In genomic region chr6:72616643-72617288, GRCm38 (mm10) we compare ENCODE assay signal across 8 mouse cellular contexts. TPM values are rescaled to one million over a fixed set of nuclear protein-coding genes. Genes with fewer than 3 reads are reported as not detected.
DNase-seq lines count a peak whose midpoint lies in the region; ATAC-seq and TF ChIP-seq lines count a peak whose summit lies in the region.

Tgoln1 (minus strand) TSS chr6:72617000.

- TF ChIP-seq POLR2A in lung, adult 2 months (IDR thresholded peaks at IDR 0.05; ENCODE audit: borderline replicate concordance, extremely low read depth, low read depth, low read length), result peak; percentile 98; the same call in 1 of the 2 replicates

- peak within 1 kb of the TSS; percentile 93 for H3K27ac ChIP-seq in forebrain, embryonic 15.5 days (replicated peaks)

- H3K27me3 ChIP-seq in forebrain, embryonic 15.5 days, result no peaks in the 10 kb centered on the region

- ATAC-seq in forebrain, embryonic 15.5 days (replicated peaks), result peak; percentile 98
- peak; percentile 98 for ATAC-seq in neutrophil, adult 5-6 weeks (ENCODE audit: extremely low read depth, insufficient number of reproducible peaks, low FRiP score, poor library complexity, severe bottlenecking)

- intact Hi-C loops in heart, postnatal 25 days (cut with DNase I), result no loop called here

- peak within 1 kb of the TSS; percentile 88 for H3K9ac ChIP-seq in forebrain, embryonic 15.5 days (replicated peaks)

- peak; percentile 95 for DNase-seq in ES-CJ7 (ENCODE audit: low read depth, low spot score)
- peak; percentile 92 for DNase-seq in cerebellum, adult 11 months
- DNase-seq in heart, postnatal 25 days (ENCODE audit: low spot score), result peak; percentile 90
- peak; percentile 89 to 96 for DNase-seq in layer of hippocampus, adult 18-20 months (ENCODE audit: low spot score in 2 of 2)
- peak; percentile 93 for DNase-seq in lung, adult 2 months
- DNase-seq in thymus, adult 18-20 months, result peak; percentile 90 to 94

- H3K9me3 ChIP-seq in forebrain, embryonic 15.5 days, result no peaks in the 10 kb centered on the region

- under 1% methylated on average over 41 of the region's 41 CpGs for WGBS in forebrain, embryonic 15.5 days
- WGBS in lung, adult 2 months, result 0% methylated on average over 41 of the region's 41 CpGs

- peaks cover 15% of the 10 kb centered on the region for H3K36me3 ChIP-seq in forebrain, embryonic 15.5 days

- TF ChIP-seq CTCF in lung, adult 2 months (IDR thresholded peaks at IDR 0.05; ENCODE audit: insufficient read depth, low read length), result no peak

- peak within 1 kb of the TSS; percentile 92 for H3K4me2 ChIP-seq in forebrain, embryonic 15.5 days (replicated peaks)

- peaks cover 36% of the 10 kb centered on the region for H3K4me1 ChIP-seq in forebrain, embryonic 15.5 days
- H3K4me1 ChIP-seq in lung, adult 2 months (ENCODE audit: control insufficient read depth, insufficient read depth, low read length), result peaks cover 5% of the 10 kb centered on the region; the same call in 1 of the 2 replicates

- peak within 1 kb of the TSS; percentile 75 for H3K4me3 ChIP-seq in forebrain, embryonic 15.5 days
- peak within 1 kb of the TSS; percentile 92 for H3K4me3 ChIP-seq in lung, adult 2 months (replicated peaks; ENCODE audit: extremely low read depth, low read depth, low read length)

RNA-seq across cellular contexts. Expression of gene Tgoln1, which starts in this region (rescaled TPM):
- 31.5 and 33.5 TPM in 2 replicates for polyA plus RNA-seq in forebrain, embryonic 15.5 days (2015; fragmentation: Nextera tagmentation; extraction: Ambion mirVana)
- total RNA-seq in heart, postnatal 25 days (2021), result 10 to 100 TPM; 46.3 to 50.5 TPM
- 10 to 100 TPM; 95.0 to 98.9 TPM for total RNA-seq in layer of hippocampus, adult 18-20 months (2021)
- polyA plus RNA-seq in lung, adult 2 months (2012; rRNA removed), result 60.0 and 72.4 TPM in 2 replicates
- total RNA-seq in neutrophil, adult 5-6 weeks (2017), result 104 and 120 TPM in 2 replicates

Comparison
In these comparisons a context has a peak if more than half of its experiments do, and no peak if none do; other contexts are left out.
1. Peak in every context shown above with its lines: DNase-seq, ATAC-seq, H3K4me3 ChIP-seq and H3K27ac ChIP-seq.